Mouse (Mus musculus) stomach, postnatal 0 days (tissue): ENCODE results near the gene Gm13030. TPM values are rescaled to one million over a fixed set of nuclear protein-coding genes. Genes with fewer than 3 reads are reported as not detected.
A peak's percentile ranks its signal among the peaks of the same experiment; 100 is the strongest.
"Not testable (repeated sequence)": the region's sequence is repeated elsewhere in the genome, so short reads cannot be mapped to it uniquely, and the experiment has no call there.

Experiments
- ATAC-seq: fragments of 200-750 bp; cut with Nextera tagmentation; 2 replicates; pipeline ENCODE4 v1.8.0; 2017; ENCODE audit not compliant: low FRiP score, low TSS enrichment
- DNase-seq: peaks from one replicate; pipeline ENCODE4 v3.0.0-alpha.2; 2016; ENCODE audit warnings: low spot score
- H3K27ac ChIP-seq: fragments of 300-500 bp; sonication (generic); replicated peaks from 2 replicates; pipeline ENCODE4 v1.5.1; 2014; ENCODE audit warnings: mild to moderate bottlenecking, control low read depth
- H3K27me3 ChIP-seq: fragments of 300-500 bp; sonication (generic); 2 replicates; pipeline ENCODE4 v1.6.1; 2014; ENCODE audit warnings: low read length; ENCODE audit not compliant: control insufficient read depth, insufficient read depth
- H3K36me3 ChIP-seq: fragments of 300-500 bp; sonication (generic); 2 replicates; pipeline ENCODE4 v1.6.1; 2014; ENCODE audit warnings: low read length, mixed read lengths; ENCODE audit not compliant: control insufficient read depth, insufficient read depth
- H3K4me1 ChIP-seq: fragments of 300-500 bp; sonication (generic); replicated peaks from 2 replicates; pipeline ENCODE4 v1.6.1; 2014; ENCODE audit warnings: antibody characterized with exemption; ENCODE audit not compliant: control insufficient read depth, insufficient read depth
- H3K4me2 ChIP-seq: fragments of 300-500 bp; sonication (generic); replicated peaks from 2 replicates; pipeline ENCODE4 v1.6.1; 2014; ENCODE audit warnings: low read depth, mild to moderate bottlenecking, control low read depth, moderate library complexity
- H3K4me3 ChIP-seq: fragments of 300-500 bp; sonication (generic); 2 replicates; pipeline ENCODE4 v1.5.1; 2014; ENCODE audit warnings: low read depth, low read length, control low read depth
- H3K9ac ChIP-seq: fragments of 300-500 bp; sonication (generic); 2 replicates; pipeline ENCODE4 v1.6.1; 2014; ENCODE audit warnings: mild to moderate bottlenecking, low read length, control low read depth, mixed read lengths
- H3K9me3 ChIP-seq: fragments of 300-500 bp; sonication (generic); 2 replicates; pipeline ENCODE4 v1.6.1; 2016; ENCODE audit warnings: low read length; ENCODE audit not compliant: control insufficient read depth
- CTCF ChIP-seq: IDR thresholded peaks from 2 replicates; pipeline ENCODE4 v1.5.1; 2016; ENCODE audit warnings: antibody characterized with exemption, low read depth, mild to moderate bottlenecking, moderate library complexity
- EP300 ChIP-seq: optimal IDR thresholded peaks from 2 replicates; pipeline ENCODE3; 2016; ENCODE audit warnings: antibody characterized with exemption
- WGBS: fragments of 180-500 bp; shearing (Covaris S2); extraction: QIAGEN DNeasy Blood & Tissue Kit; methylation state at CpG from one replicate; pipeline ENCODE4 v1.1.7; 2014; 5-methylcytosine and 5-hydroxymethylcytosine counted together
- polyA plus RNA-seq: library from polyadenylated mRNA; unstranded; fragments of >200 nt; fragmentation: Nextera tagmentation; extraction: Ambion mirVana; gene quantifications from 2 replicates; pipeline ENCODE4 v1.2.1, GENCODE M21; 2015

The Gm13030 gene
- polyA plus RNA-seq, 1 experiment from 2014 or later: not detected

GRCm38 (mm10) chr4:138905624-138906337 is 32.0 kb upstream of the Gm13030 start:
- Histone ChIP-seq H3K27me3 (no peaks in the 10 kb centered on the region), H3K27ac (no peak overlapping the region), H3K9ac (no peak overlapping the region), H3K4me2 (no peak overlapping the region), H3K4me3 (no peak overlapping the region), H3K4me1 (no peaks in the 10 kb centered on the region), H3K9me3 (no peaks in the 10 kb centered on the region), H3K36me3 (peaks cover 11% of the 10 kb centered on the region)
- DNase-seq (no peak), ATAC-seq (no peak)
- 91% methylated on average over 18 of the region's 18 CpGs for WGBS
- TF ChIP-seq EP300 (no peak), CTCF (no peak)

- no peak for ATAC-seq
- no peak overlapping the region for H3K4me3 ChIP-seq
- no peaks in the 10 kb centered on the region for H3K4me1 ChIP-seq
- no peak overlapping the region for H3K9ac ChIP-seq
- DNase-seq: no peak
- H3K4me2 ChIP-seq: no peak overlapping the region
- TF ChIP-seq CTCF (no peak), EP300 (no peak)
- no peaks in the 10 kb centered on the region for H3K9me3 ChIP-seq
- peaks cover 18% of the 10 kb centered on the region; the same call in 1 of the 2 replicates for H3K36me3 ChIP-seq
- H3K27me3 ChIP-seq: no peaks in the 10 kb centered on the region
- 61% methylated on average over 7 of the region's 7 CpGs for WGBS
- H3K27ac ChIP-seq: no peak overlapping the region
Measured at GRCm38 (mm10) chr4:138899361-138899760, 25.6 kb upstream of the Gm13030 start.

GRCm38 (mm10) chr4:138893789-138894188 is 20.0 kb upstream of the Gm13030 start:
- not testable (repeated sequence) for H3K27ac ChIP-seq, H3K27me3 ChIP-seq, H3K9ac ChIP-seq, H3K4me2 ChIP-seq, H3K4me3 ChIP-seq, DNase-seq, H3K9me3 ChIP-seq, H3K4me1 ChIP-seq
- ATAC-seq: 0 out of 2 replicates have a peak, but pooled peaks have one; percentile 8
- 87% methylated on average over 11 of the region's 11 CpGs for WGBS
- H3K36me3 ChIP-seq: peaks cover 16% of the 10 kb centered on the region; the same call in 1 of the 2 replicates

GRCm38 (mm10) chr4:138892655-138893054 is 18.9 kb upstream of the Gm13030 start:
- 76% methylated on average over 6 of the region's 6 CpGs for WGBS
- Histone ChIP-seq H3K27me3 (no peaks in the 10 kb centered on the region), H3K9ac (no peak overlapping the region), H3K4me2 (no peak overlapping the region), H3K27ac (no peak overlapping the region), H3K4me3 (no peak overlapping the region), H3K9me3 (no peaks in the 10 kb centered on the region), H3K36me3 (peaks cover 12% of the 10 kb centered on the region; the same call in 1 of the 2 replicates), H3K4me1 (no peaks in the 10 kb centered on the region)
- TF ChIP-seq CTCF (no peak), EP300 (no peak)
- ATAC-seq (no peak), DNase-seq (no peak)

- H3K9me3 ChIP-seq: no peaks in the 10 kb centered on the region
- H3K36me3 ChIP-seq: 0 out of 2 replicates have a peak, but pooled peaks cover 2% of the 10 kb centered on the region
- no peak overlapping the region for H3K4me2 ChIP-seq
- TF ChIP-seq EP300 (no peak), CTCF (no peak)
- 56% methylated on average over 8 of the region's 8 CpGs for WGBS
- no peak for ATAC-seq
- H3K27me3 ChIP-seq: no peaks in the 10 kb centered on the region
- no peak for DNase-seq
- no peak overlapping the region for H3K27ac ChIP-seq
- H3K4me1 ChIP-seq: no peaks in the 10 kb centered on the region
- no peak overlapping the region for H3K4me3 ChIP-seq
- no peak overlapping the region for H3K9ac ChIP-seq
Measured at GRCm38 (mm10) chr4:138889635-138890034, 15.9 kb upstream of the Gm13030 start.

GRCm38 (mm10) chr4:138889165-138889564 is 15.4 kb upstream of the Gm13030 start:
- Histone ChIP-seq H3K4me2 (no peak overlapping the region), H3K36me3 (0 out of 2 replicates have a peak, but pooled peaks cover 2% of the 10 kb centered on the region), H3K9ac (no peak overlapping the region), H3K27ac (no peak overlapping the region), H3K4me1 (no peaks in the 10 kb centered on the region), H3K4me3 (no peak overlapping the region), H3K27me3 (no peaks in the 10 kb centered on the region), H3K9me3 (no peaks in the 10 kb centered on the region)
- no peak for DNase-seq
- TF ChIP-seq EP300: no peak
- no peak for TF ChIP-seq CTCF
- no peak for ATAC-seq
- WGBS: 59% methylated on average over 7 of the region's 7 CpGs
